Mouse (Mus musculus) lung, adult 18-20 months (tissue): ENCODE results near the gene Msn.
A peak's percentile ranks its signal among the peaks of the same experiment; 100 is the strongest.

Experiments
- DNase-seq, 2 experiments: peaks; one replicate each; pipeline ENCODE4 v3.0.0; 2022; ENCODE audit warnings: mixed read lengths in 2 of 2

Gene Msn

GRCm38 (mm10) chrX:96095509-96096499, at the start of gene Msn:
TSS of gene Msn (plus strand) at chrX:96096042.
- peak; percentile 87 to 89 for DNase-seq

GRCm38 (mm10) chrX:96052798-96053197, 43.0 kb upstream of the Msn start:
- peak; percentile 14 to 32 for DNase-seq

- DNase-seq = no peak
Measured at GRCm38 (mm10) chrX:96077747-96078146, 18.1 kb upstream of the Msn start.

- DNase-seq = peak; percentile 7 to 30
Measured at GRCm38 (mm10) chrX:96086259-96086658, 9.6 kb upstream of the Msn start.

GRCm38 (mm10) chrX:96096513-96097210, 820 bp downstream of the Msn start:
- peak; percentile 48 to 64 for DNase-seq

- no peak for DNase-seq
Measured at GRCm38 (mm10) chrX:96097491-96097970, 1.7 kb downstream of the Msn start.

- peak; percentile 46 to 64 for DNase-seq
Measured at GRCm38 (mm10) chrX:96099003-96099402, 3.2 kb downstream of the Msn start.

GRCm38 (mm10) chrX:96107427-96108291, 11.8 kb downstream of the Msn start:
- peak; percentile 66 to 80 for DNase-seq

- DNase-seq = peak in 1 of 2 experiments; percentile 44
Measured at GRCm38 (mm10) chrX:96113106-96113634, 17.3 kb downstream of the Msn start.

- DNase-seq = no peak
Measured at GRCm38 (mm10) chrX:96115501-96115900, 19.7 kb downstream of the Msn start.

GRCm38 (mm10) chrX:96117366-96117765, 21.5 kb downstream of the Msn start:
- DNase-seq = no peak

GRCm38 (mm10) chrX:96119997-96120396, 24.2 kb downstream of the Msn start:
- no peak for DNase-seq

- DNase-seq = no peak
Measured at GRCm38 (mm10) chrX:96121912-96122311, 26.1 kb downstream of the Msn start.

- no peak for DNase-seq
Measured at GRCm38 (mm10) chrX:96126803-96127202, 31.0 kb downstream of the Msn start.

GRCm38 (mm10) chrX:96130139-96130538, 34.3 kb downstream of the Msn start:
- DNase-seq = peak; percentile 72 to 79

GRCm38 (mm10) chrX:96130663-96131062, 34.8 kb downstream of the Msn start:
- peak; percentile 60 to 69 for DNase-seq

GRCm38 (mm10) chrX:96133260-96133659, 37.4 kb downstream of the Msn start:
- DNase-seq = peak; percentile 75 to 81

GRCm38 (mm10) chrX:96134243-96134661, 38.4 kb downstream of the Msn start:
- peak; percentile 33 to 62 for DNase-seq

GRCm38 (mm10) chrX:96134840-96135580, 39.2 kb downstream of the Msn start:
- DNase-seq = peak; percentile 42 to 65

- no peak for DNase-seq
Measured at GRCm38 (mm10) chrX:96135581-96135980, 39.7 kb downstream of the Msn start.

GRCm38 (mm10) chrX:96139262-96139661, 43.4 kb downstream of the Msn start:
- DNase-seq = no peak
